Mouse (Mus musculus) testis, adult 2 months (tissue): ENCODE data around the gene Amph.

Experiments
- CTCF ChIP-seq: fragments of 200-500 bp; IDR thresholded peaks from 2 replicates; pipeline ENCODE4 v1.5.1; 2012; ENCODE audit warnings: low read depth, mild to moderate bottlenecking, inconsistent platforms, low read length, moderate library complexity; ENCODE audit not compliant: control insufficient read depth, insufficient read depth, insufficient replicate concordance
- POLR2A ChIP-seq: fragments of 200-500 bp; IDR thresholded peaks from 2 replicates; pipeline ENCODE4 v1.6.1; 2012; ENCODE audit warnings: low read depth, mild to moderate bottlenecking, inconsistent platforms, low read length, moderate library complexity; ENCODE audit not compliant: control insufficient read depth

- TF ChIP-seq CTCF, result no peak
- no peak for TF ChIP-seq POLR2A
Observed at GRCm38 (mm10) chr13:19077427-19077826, 129.4 kb downstream of the Amph start.
